Mouse (Mus musculus): ENCODE data around the gene Chmp3.

Chmp3 gene

GRCm38 (mm10) chr6:71543686-71544499, at the start of gene Chmp3:
TSS of gene Chmp3 (plus strand) at chr6:71543797.
- under 1% methylated on average over 57 of the region's 59 CpGs for WGBS

GRCm38 (mm10) chr6:71494341-71495020, 49.1 kb upstream of the Chmp3 start:
- WGBS = under 1% methylated on average over 46 of the region's 46 CpGs

- WGBS = 56% methylated on average over 3 of the region's 3 CpGs
Measured at GRCm38 (mm10) chr6:71500575-71500974, 43.0 kb upstream of the Chmp3 start.

GRCm38 (mm10) chr6:71503001-71503400, 40.6 kb upstream of the Chmp3 start:
- WGBS = 38% methylated on average over 4 of the region's 4 CpGs

GRCm38 (mm10) chr6:71504091-71504490, 39.5 kb upstream of the Chmp3 start:
- WGBS = 59% methylated on average over 4 of the region's 4 CpGs

- 92% methylated on average over 2 of the region's 2 CpGs for WGBS
Measured at GRCm38 (mm10) chr6:71505671-71506070, 37.9 kb upstream of the Chmp3 start.

- 60% methylated on average over 4 of the region's 4 CpGs for WGBS
Measured at GRCm38 (mm10) chr6:71519476-71519875, 24.1 kb upstream of the Chmp3 start.

GRCm38 (mm10) chr6:71525556-71525955, 18.0 kb upstream of the Chmp3 start:
- 21% methylated on average over 3 of the region's 3 CpGs for WGBS

- 90% methylated on average over 10 of the region's 10 CpGs for WGBS
Measured at GRCm38 (mm10) chr6:71527056-71527455, 16.5 kb upstream of the Chmp3 start.

GRCm38 (mm10) chr6:71527826-71528225, 15.8 kb upstream of the Chmp3 start:
- WGBS = 95% methylated on average over 9 of the region's 9 CpGs

GRCm38 (mm10) chr6:71530176-71530575, 13.4 kb upstream of the Chmp3 start:
- 80% methylated on average over 8 of the region's 8 CpGs for WGBS

GRCm38 (mm10) chr6:71555507-71555951, 11.9 kb downstream of the Chmp3 start:
- WGBS = 61% methylated on average over 2 of the region's 2 CpGs

GRCm38 (mm10) chr6:71556826-71557225, 13.2 kb downstream of the Chmp3 start:
- WGBS = 94% methylated on average over 2 of the region's 2 CpGs

- WGBS = 54% methylated on average over 3 of the region's 3 CpGs
Measured at GRCm38 (mm10) chr6:71568616-71569015, 25.0 kb downstream of the Chmp3 start.

GRCm38 (mm10) chr6:71569025-71569424, 25.4 kb downstream of the Chmp3 start:
- 64% methylated on average over 2 of the region's 2 CpGs for WGBS

GRCm38 (mm10) chr6:71575359-71575758, 31.8 kb downstream of the Chmp3 start:
- WGBS = 92% methylated on average over 1 of the region's 1 CpGs

GRCm38 (mm10) chr6:71579478-71579877, 35.9 kb downstream of the Chmp3 start:
- 93% methylated on average over 11 of the region's 11 CpGs for WGBS

- 34% methylated on average over 4 of the region's 4 CpGs for WGBS
Measured at GRCm38 (mm10) chr6:71583198-71583597, 39.6 kb downstream of the Chmp3 start.

GRCm38 (mm10) chr6:71589401-71589800, 45.8 kb downstream of the Chmp3 start:
- 92% methylated on average over 1 of the region's 1 CpGs for WGBS

- 94% methylated on average over 4 of the region's 4 CpGs for WGBS
Measured at GRCm38 (mm10) chr6:71590154-71590553, 46.6 kb downstream of the Chmp3 start.

- WGBS = 66% methylated on average over 3 of the region's 3 CpGs
Measured at GRCm38 (mm10) chr6:71607756-71608155, 64.2 kb downstream of the Chmp3 start.

GRCm38 (mm10) chr6:71609968-71610367, 66.4 kb downstream of the Chmp3 start:
- 49% methylated on average over 7 of the region's 7 CpGs for WGBS

- WGBS = 21% methylated on average over 5 of the region's 5 CpGs
Measured at GRCm38 (mm10) chr6:71616959-71617358, 73.4 kb downstream of the Chmp3 start.

All from cerebral cortex, adult 2 months (tissue).